Mouse (Mus musculus): ENCODE results near the gene Rabgef1. TPM values are rescaled to one million over a fixed set of nuclear protein-coding genes. Genes with fewer than 3 reads are reported as not detected.

The Rabgef1 gene
- polyA plus RNA-seq, 1 experiment from 2014 or later: 40.2 TPM

DNA sequence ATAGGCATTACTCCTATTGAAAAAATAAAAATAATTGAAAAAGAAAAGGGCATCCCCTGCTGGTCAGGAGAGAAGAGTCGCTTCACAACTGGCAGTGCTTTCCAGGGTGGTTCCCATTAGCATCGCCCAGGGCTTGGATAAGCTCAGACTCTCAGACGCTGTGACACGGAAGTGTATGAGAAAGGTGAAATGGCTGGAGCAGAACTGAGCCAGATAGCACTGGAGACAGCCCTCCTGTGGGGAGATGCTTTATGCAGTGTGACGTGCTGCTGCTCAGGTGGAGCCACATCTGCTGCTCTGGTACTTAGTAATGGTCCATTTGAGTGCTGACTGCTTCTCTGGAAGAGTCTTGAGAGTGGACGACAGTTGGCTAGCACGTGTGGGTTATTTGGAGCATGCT is 8.8 kb downstream of the Rabgef1 start:
- Histone ChIP-seq H3K27ac (replicated peaks) (no peak overlapping the region), H3K4me3 (no peak overlapping the region), H3K36me3 (no peaks in the 10 kb centered on the region), H3K9ac (replicated peaks) (no peak overlapping the region), H3K4me2 (replicated peaks) (no peak overlapping the region), H3K4me1 (no peaks in the 10 kb centered on the region), H3K9me3 (no peaks in the 10 kb centered on the region), H3K27me3 (no peaks in the 10 kb centered on the region)
- WGBS: 69% methylated on average over 7 of the region's 7 CpGs
- no peak for ATAC-seq (replicated peaks)

DNA sequence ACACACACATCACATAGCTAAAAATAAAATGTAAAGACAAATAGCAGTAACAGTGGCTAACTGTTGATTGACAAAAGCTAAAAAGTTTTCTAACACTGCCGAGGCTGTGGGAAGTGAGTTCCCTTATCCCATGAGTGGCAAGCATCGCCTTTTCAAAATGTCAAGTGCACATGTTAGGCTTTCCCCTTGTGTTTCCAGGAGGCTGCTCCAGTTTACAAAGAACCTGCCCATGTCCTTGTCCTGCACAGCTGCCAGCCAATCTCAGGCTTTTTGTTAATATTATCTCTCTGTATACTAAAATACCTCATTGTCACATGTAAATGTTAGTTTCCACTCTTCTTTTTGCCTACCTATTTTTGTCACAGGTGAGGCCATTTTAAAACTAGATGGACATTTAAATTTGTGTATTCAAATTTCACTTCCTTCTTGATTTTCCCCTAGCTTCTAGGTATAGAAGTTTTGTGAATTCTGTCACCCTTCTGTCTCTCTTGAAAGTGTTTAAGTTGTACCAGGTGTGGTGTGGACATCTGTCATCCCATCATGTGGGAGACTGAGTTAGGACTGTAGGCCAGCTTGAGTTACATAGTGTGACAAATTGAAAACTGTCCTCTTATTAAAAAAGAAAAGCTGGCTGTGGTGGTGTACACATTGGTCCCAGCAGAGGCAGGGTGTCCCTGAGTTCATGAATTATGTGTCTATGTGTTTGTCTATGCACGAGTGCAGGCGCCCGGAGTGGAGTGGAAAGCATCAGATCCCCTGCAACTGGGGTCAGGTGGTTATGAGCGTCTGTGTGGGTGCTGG is 10.3 kb downstream of the Rabgef1 start:
- no peaks in the 10 kb centered on the region for H3K4me1 ChIP-seq
- ATAC-seq (replicated peaks): no peak
- no peak overlapping the region for H3K4me3 ChIP-seq
- no peaks in the 10 kb centered on the region for H3K36me3 ChIP-seq
- no peak overlapping the region for H3K4me2 ChIP-seq (replicated peaks)
- 94% methylated on average over 6 of the region's 6 CpGs for WGBS
- no peaks in the 10 kb centered on the region for H3K9me3 ChIP-seq
- H3K27ac ChIP-seq (replicated peaks): no peak overlapping the region
- H3K27me3 ChIP-seq: no peaks in the 10 kb centered on the region
- no peak overlapping the region for H3K9ac ChIP-seq (replicated peaks)

DNA sequence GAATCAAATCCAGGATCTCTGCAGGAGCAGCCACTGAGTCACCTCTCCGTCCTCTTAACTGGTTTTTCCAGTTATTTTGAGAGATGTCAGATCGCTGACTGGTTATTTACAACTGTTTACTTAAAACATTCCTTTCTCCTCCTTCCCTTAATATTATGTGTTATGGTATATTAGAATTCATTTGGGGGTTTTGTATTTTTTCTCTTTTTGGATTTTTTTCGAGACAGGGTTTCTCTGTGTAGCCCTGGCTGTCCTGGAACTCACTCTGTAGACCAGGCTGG is 10.9 kb downstream of the Rabgef1 start:
- no peaks in the 10 kb centered on the region for H3K36me3 ChIP-seq
- H3K27me3 ChIP-seq: no peaks in the 10 kb centered on the region
- H3K4me2 ChIP-seq (replicated peaks): no peak overlapping the region
- no peak overlapping the region for H3K4me3 ChIP-seq
- WGBS: 91% methylated on average over 3 of the region's 3 CpGs
- H3K27ac ChIP-seq (replicated peaks): no peak overlapping the region
- peaks cover 3% of the 10 kb centered on the region; the same call in 1 of the 2 replicates for H3K4me1 ChIP-seq
- no peak overlapping the region for H3K9ac ChIP-seq (replicated peaks)
- no peak for ATAC-seq (replicated peaks)
- no peaks in the 10 kb centered on the region for H3K9me3 ChIP-seq

DNA sequence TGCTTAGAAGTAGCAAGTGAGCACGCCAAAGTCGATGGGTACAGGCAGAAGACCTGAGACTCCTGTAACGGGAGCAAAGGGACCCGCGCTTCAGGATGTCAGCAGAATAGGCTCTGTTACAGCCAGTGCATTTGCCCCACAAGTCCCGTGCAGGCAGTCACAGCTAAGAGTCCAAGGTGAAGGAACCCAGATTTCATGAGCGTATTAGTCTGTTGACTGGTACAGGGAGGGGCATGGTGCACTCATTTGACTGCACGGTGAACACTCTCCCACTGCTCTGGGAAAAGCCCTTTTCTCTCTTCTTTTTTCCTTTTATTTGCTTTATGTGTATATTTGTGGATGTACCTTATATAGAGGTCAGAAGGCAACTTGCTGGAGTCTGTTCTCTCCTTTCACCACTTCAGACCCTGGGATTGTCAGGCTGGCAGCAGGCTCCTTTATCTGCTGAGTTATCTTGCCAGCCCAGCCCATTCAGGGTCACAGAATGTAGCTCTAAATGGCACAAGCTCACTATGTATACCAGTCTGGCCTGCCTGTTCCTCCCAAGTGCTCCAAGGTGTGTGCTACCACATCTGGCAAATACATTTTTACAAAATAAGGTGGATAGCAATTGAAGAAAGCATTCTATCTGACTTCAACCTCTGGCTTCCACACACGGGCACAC is 12.7 kb downstream of the Rabgef1 start:
- H3K36me3 ChIP-seq: peaks cover 9% of the 10 kb centered on the region
- no peak overlapping the region for H3K4me2 ChIP-seq (replicated peaks)
- H3K4me1 ChIP-seq: peaks cover 4% of the 10 kb centered on the region; the same call in 1 of the 2 replicates
- H3K27ac ChIP-seq (replicated peaks): no peak overlapping the region
- no peaks in the 10 kb centered on the region for H3K27me3 ChIP-seq
- H3K9ac ChIP-seq (replicated peaks): no peak overlapping the region
- no peak for ATAC-seq (replicated peaks)
- WGBS: 92% methylated on average over 9 of the region's 9 CpGs
- no peaks in the 10 kb centered on the region for H3K9me3 ChIP-seq
- no peak overlapping the region for H3K4me3 ChIP-seq

GRCm38 (mm10) chr5:130185312-130185711 is 13.7 kb downstream of the Rabgef1 start:
- Histone ChIP-seq H3K4me2 (replicated peaks) (no peak overlapping the region), H3K9me3 (no peaks in the 10 kb centered on the region), H3K4me1 (peaks cover 4% of the 10 kb centered on the region; the same call in 1 of the 2 replicates), H3K4me3 (no peak overlapping the region), H3K9ac (replicated peaks) (no peak overlapping the region), H3K36me3 (peaks cover 16% of the 10 kb centered on the region), H3K27me3 (no peaks in the 10 kb centered on the region), H3K27ac (replicated peaks) (no peak overlapping the region)
- 92% methylated on average over 6 of the region's 6 CpGs for WGBS
- no peak for ATAC-seq (replicated peaks)

GRCm38 (mm10) chr5:130187383-130187782 is 15.8 kb downstream of the Rabgef1 start:
- WGBS: 34% methylated on average over 7 of the region's 7 CpGs
- ATAC-seq (replicated peaks): no peak

DNA sequence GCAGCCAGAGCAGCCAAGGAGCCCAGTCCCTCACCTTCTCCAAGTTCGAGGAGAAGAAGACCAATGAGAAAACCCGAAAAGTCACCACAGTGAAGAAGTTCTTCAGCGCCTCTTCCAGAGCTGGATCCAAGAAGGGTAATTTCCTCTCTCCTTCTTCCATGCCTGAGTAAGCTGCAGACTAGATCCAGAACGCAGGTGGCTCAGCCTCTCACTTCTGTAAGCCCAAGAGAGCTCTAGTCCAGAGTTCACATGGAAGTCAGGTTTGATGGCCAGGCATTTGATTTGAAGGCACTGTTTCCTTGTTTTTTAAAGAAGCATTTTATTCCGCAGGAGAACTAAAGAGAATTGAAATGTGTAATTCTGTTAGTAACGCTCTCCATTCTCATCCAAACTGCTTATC is 19.3 kb downstream of the Rabgef1 start:
- H3K27ac ChIP-seq (replicated peaks): no peak overlapping the region
- peaks cover 47% of the 10 kb centered on the region for H3K36me3 ChIP-seq
- H3K4me3 ChIP-seq: no peak overlapping the region
- H3K9ac ChIP-seq (replicated peaks): no peak overlapping the region
- H3K4me1 ChIP-seq: peaks cover 4% of the 10 kb centered on the region; the same call in 1 of the 2 replicates
- no peaks in the 10 kb centered on the region for H3K27me3 ChIP-seq
- H3K9me3 ChIP-seq: no peaks in the 10 kb centered on the region
- no peak for ATAC-seq (replicated peaks)
- no peak overlapping the region for H3K4me2 ChIP-seq (replicated peaks)
- 92% methylated on average over 6 of the region's 6 CpGs for WGBS

More at GRCm38 (mm10) chr5:130187383-130187782, 15.8 kb downstream of the Rabgef1 start:
- no peak overlapping the region for H3K27ac ChIP-seq (replicated peaks)
- no peaks in the 10 kb centered on the region for H3K27me3 ChIP-seq
- H3K4me1 ChIP-seq: peaks cover 4% of the 10 kb centered on the region; the same call in 1 of the 2 replicates
- H3K9me3 ChIP-seq: no peaks in the 10 kb centered on the region
- no peak overlapping the region for H3K4me3 ChIP-seq
- no peak overlapping the region for H3K9ac ChIP-seq (replicated peaks)
- peaks cover 35% of the 10 kb centered on the region for H3K36me3 ChIP-seq
- H3K4me2 ChIP-seq (replicated peaks): no peak overlapping the region

- H3K4me2 ChIP-seq (replicated peaks): no peak overlapping the region
- WGBS: 94% methylated on average over 6 of the region's 6 CpGs
- no peak overlapping the region for H3K27ac ChIP-seq (replicated peaks)
- no peak for ATAC-seq (replicated peaks)
- no peaks in the 10 kb centered on the region for H3K27me3 ChIP-seq
- no peak overlapping the region for H3K4me3 ChIP-seq
- peaks cover 4% of the 10 kb centered on the region; the same call in 1 of the 2 replicates for H3K4me1 ChIP-seq
- H3K36me3 ChIP-seq: peaks cover 47% of the 10 kb centered on the region
- no peak overlapping the region for H3K9ac ChIP-seq (replicated peaks)
- no peaks in the 10 kb centered on the region for H3K9me3 ChIP-seq
Measured at GRCm38 (mm10) chr5:130191865-130192264, 20.3 kb downstream of the Rabgef1 start.

DNA sequence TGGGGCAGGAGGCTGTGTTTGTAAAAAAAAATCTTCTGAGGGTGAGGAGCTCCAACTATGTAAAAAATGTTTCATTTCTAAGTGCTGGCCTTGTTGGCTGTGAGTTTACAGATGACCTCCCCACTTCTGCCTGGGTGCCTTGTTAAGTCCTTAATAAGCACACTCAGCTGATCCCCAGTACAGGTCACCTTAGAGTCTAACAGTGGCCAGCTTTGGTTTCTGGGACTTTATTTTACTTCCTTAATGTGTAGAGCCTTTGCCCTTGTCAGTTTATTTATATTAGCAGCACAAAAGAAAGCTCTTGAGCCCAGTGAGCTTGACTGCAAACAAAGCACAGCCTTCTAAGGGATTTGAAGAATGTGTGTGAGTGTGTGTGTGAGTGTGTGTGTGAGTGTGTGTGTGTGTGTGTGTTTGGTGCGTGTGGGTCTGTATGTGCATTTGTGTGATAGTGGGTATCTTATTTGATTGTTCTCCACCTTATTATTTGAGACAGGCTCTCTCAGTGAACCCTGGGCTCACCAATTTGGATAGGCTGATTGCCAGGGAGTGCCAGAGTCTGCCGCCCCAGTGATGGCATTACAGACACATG is 20.9 kb downstream of the Rabgef1 start:
- WGBS: 80% methylated on average over 2 of the region's 2 CpGs
- H3K9ac ChIP-seq (replicated peaks): no peak overlapping the region
- no peak overlapping the region for H3K4me2 ChIP-seq (replicated peaks)
- peaks cover 47% of the 10 kb centered on the region for H3K36me3 ChIP-seq
- no peak for ATAC-seq (replicated peaks)
- H3K27me3 ChIP-seq: no peaks in the 10 kb centered on the region
- H3K4me3 ChIP-seq: no peak overlapping the region
- peaks cover 1% of the 10 kb centered on the region; the same call in 1 of the 2 replicates for H3K4me1 ChIP-seq
- no peak overlapping the region for H3K27ac ChIP-seq (replicated peaks)
- no peaks in the 10 kb centered on the region for H3K9me3 ChIP-seq

- Histone ChIP-seq H3K4me2 (replicated peaks) (no peak overlapping the region), H3K9me3 (no peaks in the 10 kb centered on the region), H3K9ac (replicated peaks) (no peak overlapping the region), H3K27me3 (no peaks in the 10 kb centered on the region), H3K4me1 (no peaks in the 10 kb centered on the region), H3K4me3 (no peak overlapping the region), H3K36me3 (peaks cover 52% of the 10 kb centered on the region), H3K27ac (replicated peaks) (no peak overlapping the region)
- 90% methylated on average over 3 of the region's 3 CpGs for WGBS
- ATAC-seq (replicated peaks): no peak
Measured at GRCm38 (mm10) chr5:130193760-130194159, 22.2 kb downstream of the Rabgef1 start.

DNA sequence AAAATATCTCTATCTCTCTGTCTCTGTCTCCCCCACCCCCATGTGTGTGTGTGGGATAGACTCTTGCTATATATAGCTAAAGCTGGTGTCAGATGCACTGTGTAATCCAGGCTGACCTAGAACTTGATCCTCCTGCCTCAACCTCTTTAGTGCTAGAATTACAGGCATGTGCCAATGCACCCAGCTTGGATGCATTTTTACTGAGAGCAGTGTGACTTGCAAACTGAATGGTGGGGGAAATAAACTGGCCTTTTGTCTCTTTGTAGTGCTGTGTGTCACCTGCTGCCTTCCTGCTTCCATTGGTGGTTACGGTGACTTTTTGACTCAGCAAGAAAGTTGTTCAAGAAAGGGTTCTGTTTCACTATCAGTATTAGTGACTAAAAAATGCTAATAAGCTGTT is 24.7 kb downstream of the Rabgef1 start:
- Histone ChIP-seq H3K9me3 (no peaks in the 10 kb centered on the region), H3K4me1 (no peaks in the 10 kb centered on the region), H3K9ac (replicated peaks) (no peak overlapping the region), H3K4me2 (replicated peaks) (no peak overlapping the region), H3K4me3 (no peak overlapping the region), H3K27me3 (no peaks in the 10 kb centered on the region), H3K27ac (replicated peaks) (no peak overlapping the region), H3K36me3 (peaks cover 32% of the 10 kb centered on the region)
- no peak for ATAC-seq (replicated peaks)
- WGBS: 96% methylated on average over 1 of the region's 1 CpGs

GRCm38 (mm10) chr5:130197454-130197853 is 25.9 kb downstream of the Rabgef1 start:
- H3K9me3 ChIP-seq: no peaks in the 10 kb centered on the region
- H3K4me3 ChIP-seq: no peak overlapping the region
- no peaks in the 10 kb centered on the region for H3K27me3 ChIP-seq
- H3K4me1 ChIP-seq: no peaks in the 10 kb centered on the region
- H3K36me3 ChIP-seq: peaks cover 21% of the 10 kb centered on the region
- H3K9ac ChIP-seq (replicated peaks): no peak overlapping the region
- H3K4me2 ChIP-seq (replicated peaks): no peak overlapping the region
- ATAC-seq (replicated peaks): no peak
- WGBS: 89% methylated on average over 3 of the region's 3 CpGs
- no peak overlapping the region for H3K27ac ChIP-seq (replicated peaks)

All from forebrain, embryonic 15.5 days (tissue).